Mouse (Mus musculus): ENCODE results near the gene Tmem165. TPM values are rescaled to one million over a fixed set of nuclear protein-coding genes. Genes with fewer than 3 reads are reported as not detected.

Gene Tmem165
- polyA plus RNA-seq, 1 experiment from 2014 or later, result 127 TPM

GRCm38 (mm10) chr5:76243929-76244328 lies 60.2 kb downstream of the Tmem165 start:
- Histone ChIP-seq H3K27ac (no peak overlapping the region), H3K4me3 (replicated peaks; ENCODE audit: low read depth, low read length) (no peak overlapping the region), H3K27me3 (ENCODE audit: insufficient read depth, low read length) (no peaks in the 10 kb centered on the region), H3K9me3 (replicated peaks; ENCODE audit: low read length) (no peaks in the 10 kb centered on the region), H3K4me2 (ENCODE audit: low read length) (no peak overlapping the region), H3K36me3 (ENCODE audit: insufficient read depth, low read length) (0 out of 2 replicates have a peak, but pooled peaks cover 9% of the 10 kb centered on the region), H3K4me1 (replicated peaks; ENCODE audit: insufficient read depth, low read length) (no peaks in the 10 kb centered on the region), H3K9ac (ENCODE audit: low read depth, low read length) (no peak overlapping the region)
- ATAC-seq (replicated peaks; ENCODE audit: low FRiP score, low read depth), result no peak
- 97% methylated on average over 4 of the region's 4 CpGs for WGBS
- TF ChIP-seq CTCF (IDR thresholded peaks at IDR 0.05; ENCODE audit: low read depth), result no peak
- no peak for DNase-seq (ENCODE audit: low spot score)

GRCm38 (mm10) chr5:76244430-76244829 lies 60.8 kb downstream of the Tmem165 start:
- DNase-seq (ENCODE audit: low spot score) (no peak), ATAC-seq (replicated peaks; ENCODE audit: low FRiP score, low read depth) (no peak)
- 0 out of 2 replicates have a peak, but pooled peaks cover 9% of the 10 kb centered on the region for H3K36me3 ChIP-seq (ENCODE audit: insufficient read depth, low read length)
- TF ChIP-seq CTCF (IDR thresholded peaks at IDR 0.05; ENCODE audit: low read depth), result no peak
- no peak overlapping the region for H3K4me3 ChIP-seq (replicated peaks; ENCODE audit: low read depth, low read length)
- no peak overlapping the region for H3K4me2 ChIP-seq (ENCODE audit: low read length)
- no peaks in the 10 kb centered on the region for H3K4me1 ChIP-seq (replicated peaks; ENCODE audit: insufficient read depth, low read length)
- no peaks in the 10 kb centered on the region for H3K27me3 ChIP-seq (ENCODE audit: insufficient read depth, low read length)
- H3K9me3 ChIP-seq (replicated peaks; ENCODE audit: low read length), result no peaks in the 10 kb centered on the region
- WGBS, result 89% methylated on average over 10 of the region's 10 CpGs
- no peak overlapping the region for H3K9ac ChIP-seq (ENCODE audit: low read depth, low read length)
- H3K27ac ChIP-seq, result no peak overlapping the region

- no peak overlapping the region for H3K4me3 ChIP-seq (replicated peaks; ENCODE audit: low read depth, low read length)
- ATAC-seq (replicated peaks; ENCODE audit: low FRiP score, low read depth) (no peak), DNase-seq (ENCODE audit: low spot score) (no peak)
- H3K36me3 ChIP-seq (ENCODE audit: insufficient read depth, low read length), result 0 out of 2 replicates have a peak, but pooled peaks cover 4% of the 10 kb centered on the region
- H3K4me1 ChIP-seq (replicated peaks; ENCODE audit: insufficient read depth, low read length), result no peaks in the 10 kb centered on the region
- H3K9me3 ChIP-seq (replicated peaks; ENCODE audit: low read length), result no peaks in the 10 kb centered on the region
- H3K27me3 ChIP-seq (ENCODE audit: insufficient read depth, low read length), result no peaks in the 10 kb centered on the region
- no peak for TF ChIP-seq CTCF (IDR thresholded peaks at IDR 0.05; ENCODE audit: low read depth)
- no peak overlapping the region for H3K4me2 ChIP-seq (ENCODE audit: low read length)
- no peak overlapping the region for H3K9ac ChIP-seq (ENCODE audit: low read depth, low read length)
- WGBS, result 89% methylated on average over 3 of the region's 3 CpGs
- no peak overlapping the region for H3K27ac ChIP-seq
Measured at GRCm38 (mm10) chr5:76245419-76245818, 61.7 kb downstream of the Tmem165 start.

- 0 out of 2 replicates have a peak, but pooled peaks cover 4% of the 10 kb centered on the region for H3K36me3 ChIP-seq (ENCODE audit: insufficient read depth, low read length)
- ATAC-seq (replicated peaks; ENCODE audit: low FRiP score, low read depth) (no peak), DNase-seq (ENCODE audit: low spot score) (no peak)
- no peak overlapping the region for H3K9ac ChIP-seq (ENCODE audit: low read depth, low read length)
- TF ChIP-seq CTCF (IDR thresholded peaks at IDR 0.05; ENCODE audit: low read depth), result no peak
- H3K4me1 ChIP-seq (replicated peaks; ENCODE audit: insufficient read depth, low read length), result no peaks in the 10 kb centered on the region
- no peaks in the 10 kb centered on the region for H3K27me3 ChIP-seq (ENCODE audit: insufficient read depth, low read length)
- H3K27ac ChIP-seq, result no peak overlapping the region
- no peak overlapping the region for H3K4me2 ChIP-seq (ENCODE audit: low read length)
- H3K4me3 ChIP-seq (replicated peaks; ENCODE audit: low read depth, low read length), result no peak overlapping the region
- no peaks in the 10 kb centered on the region for H3K9me3 ChIP-seq (replicated peaks; ENCODE audit: low read length)
Measured at GRCm38 (mm10) chr5:76246539-76246938, 62.9 kb downstream of the Tmem165 start.

GRCm38 (mm10) chr5:76250948-76251347 lies 67.3 kb downstream of the Tmem165 start:
- WGBS, result 80% methylated on average over 3 of the region's 3 CpGs
- DNase-seq (ENCODE audit: low spot score) (no peak), ATAC-seq (replicated peaks; ENCODE audit: low FRiP score, low read depth) (no peak)
- Histone ChIP-seq H3K27ac (no peak overlapping the region), H3K4me2 (ENCODE audit: low read length) (no peak overlapping the region), H3K9me3 (replicated peaks; ENCODE audit: low read length) (no peaks in the 10 kb centered on the region), H3K36me3 (ENCODE audit: insufficient read depth, low read length) (0 out of 2 replicates have a peak, but pooled peaks cover 4% of the 10 kb centered on the region), H3K4me3 (replicated peaks; ENCODE audit: low read depth, low read length) (no peak overlapping the region), H3K4me1 (replicated peaks; ENCODE audit: insufficient read depth, low read length) (no peaks in the 10 kb centered on the region), H3K27me3 (ENCODE audit: insufficient read depth, low read length) (no peaks in the 10 kb centered on the region), H3K9ac (ENCODE audit: low read depth, low read length) (no peak overlapping the region)
- TF ChIP-seq CTCF (IDR thresholded peaks at IDR 0.05; ENCODE audit: low read depth), result no peak

Other genes starting within 250 kb of the Tmem165 start
- 19.6 and 21.9 TPM in 2 replicates for gene Kdr, start 205.4 kb upstream of the Tmem165 start, polyA plus RNA-seq (2015; fragmentation: Nextera tagmentation; extraction: Ambion mirVana)
- gene Srd5a3, start 43.6 kb upstream of the Tmem165 start, polyA plus RNA-seq (2015; fragmentation: Nextera tagmentation; extraction: Ambion mirVana), result 43.3 and 43.6 TPM in 2 replicates
- 7.9 TPM in 2 replicates for gene Clock, start 120.9 kb downstream of the Tmem165 start, polyA plus RNA-seq (2015; fragmentation: Nextera tagmentation; extraction: Ambion mirVana)
- gene Pdcl2, start 147.3 kb downstream of the Tmem165 start, polyA plus RNA-seq (2015; fragmentation: Nextera tagmentation; extraction: Ambion mirVana), result not detected in 2 replicates
- gene Nmu, start 179.9 kb downstream of the Tmem165 start, polyA plus RNA-seq (2015; fragmentation: Nextera tagmentation; extraction: Ambion mirVana), result not detected in 2 replicates